In the genomic region with DNA sequence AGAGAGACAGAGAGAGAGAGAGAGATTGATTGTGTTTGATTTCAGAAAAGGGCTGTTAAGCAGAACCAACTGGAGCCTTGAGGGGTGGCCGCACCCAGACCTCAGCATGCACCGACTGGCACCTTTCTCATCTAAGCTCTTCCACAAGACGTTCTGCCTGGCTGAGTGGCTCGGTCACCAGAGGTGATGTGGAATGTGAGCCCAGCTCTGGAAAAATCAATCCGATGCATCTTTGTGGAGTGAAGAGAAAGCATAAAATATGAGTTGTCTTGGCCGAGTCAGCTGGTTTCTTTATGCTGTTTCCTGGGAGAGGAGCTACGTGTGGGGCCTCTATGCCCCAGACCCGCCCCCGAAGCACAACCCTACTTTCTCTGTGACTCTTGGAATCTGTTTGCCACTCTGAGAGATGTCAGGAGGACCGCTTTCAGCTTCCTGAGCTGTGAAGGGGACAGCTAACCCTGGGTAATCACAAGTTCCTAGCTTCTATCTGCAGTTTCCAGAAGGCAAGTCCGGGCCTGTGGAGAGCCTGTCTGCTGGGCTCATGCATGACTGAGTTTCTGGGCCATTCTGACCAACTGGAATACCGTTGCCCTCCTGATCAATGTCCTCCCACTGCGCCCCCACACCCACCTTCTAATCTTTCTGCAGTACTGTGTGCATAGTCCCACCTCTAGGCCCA, we compare ENCODE assay signal across 13 mouse cellular contexts.
A peak's percentile ranks its signal among the peaks of the same experiment; 100 is the strongest.
DNase-seq lines count a peak whose midpoint lies in the region; ATAC-seq and TF ChIP-seq lines count a peak whose summit lies in the region.
"Had no signal": no experiment of that assay in that cellular context is flagged by ENCODE, and none has a peak within 500 bp of the region (broad histone marks: within the 10 kb centered on the region; RNA-seq: fewer than 3 reads in every experiment).

No protein-coding gene starts in this region.

- peak; percentile 85 for DNase-seq in Patski (ENCODE audit: low read depth, low spot score)
- peak; percentile 35 for DNase-seq in brain, adult 2 months (ENCODE audit: low read depth, low spot score)
- DNase-seq in kidney, adult 11 months, result peak; percentile 73
- peak; percentile 69 to 83 for DNase-seq in kidney, postnatal 25 days
- DNase-seq in limb, embryonic 10.5 days (ENCODE audit: low spot score), result no peak
- no peak for DNase-seq in liver, embryonic 11.5 days (ENCODE audit: low spot score)
- DNase-seq in heart, embryonic 10.5 days (ENCODE audit: low spot score), result no peak
- DNase-seq: adrenal gland, adult 2 months; layer of hippocampus, adult 9-11 months; thymus, postnatal 36 days had no signal

- H3K4me3 ChIP-seq in limb, embryonic 10.5 days, result no peak overlapping the region
- no peak overlapping the region for H3K4me3 ChIP-seq in liver, embryonic 11.5 days (ENCODE audit: low read depth, low read length)
- H3K4me3 ChIP-seq in heart, embryonic 10.5 days, result no peak overlapping the region
- H3K4me3 ChIP-seq: embryonic facial prominence, embryonic 12.5 days; hindbrain, embryonic 13.5 days had no signal

- no peak overlapping the region for H3K9ac ChIP-seq in liver, embryonic 11.5 days (ENCODE audit: low read depth, low read length)
- H3K9ac ChIP-seq: embryonic facial prominence, embryonic 12.5 days; hindbrain, embryonic 13.5 days had no signal

- H3K27me3 ChIP-seq in Patski, result no peaks in the 10 kb centered on the region
- no peaks in the 10 kb centered on the region for H3K27me3 ChIP-seq in limb, embryonic 10.5 days (ENCODE audit: low read depth, poor library complexity, severe bottlenecking)
- no peaks in the 10 kb centered on the region for H3K27me3 ChIP-seq in liver, embryonic 11.5 days (replicated peaks; ENCODE audit: control insufficient read depth, insufficient read depth, low read length)
- H3K27me3 ChIP-seq in heart, embryonic 10.5 days (ENCODE audit: insufficient read depth, poor library complexity, severe bottlenecking), result no peaks in the 10 kb centered on the region
- H3K27me3 ChIP-seq: embryonic facial prominence, embryonic 12.5 days; hindbrain, embryonic 13.5 days had no signal

- POLR2A ChIA-PET in Patski (lab: Charles Lee), result interaction anchor here (0.7 to 4.9 kb wide), 5 partner anchors 59 to 166 kb away, joined by 3 to 19 read pairs (median 4); no protein-coding TSS in a partner anchor

- ATAC-seq in Patski, result peak; percentile 82
- no peak for ATAC-seq in liver, embryonic 11.5 days (replicated peaks; ENCODE audit: low FRiP score)
- ATAC-seq: forebrain, embryonic 16.5 days had no signal

- 79% methylated on average over 13 of the region's 13 CpGs for WGBS in limb, embryonic 10.5 days
- 77% methylated on average over 13 of the region's 13 CpGs for WGBS in liver, embryonic 11.5 days
- WGBS in heart, embryonic 10.5 days, result 69% methylated on average over 13 of the region's 13 CpGs

- no peak overlapping the region for H3K27ac ChIP-seq in limb, embryonic 10.5 days
- H3K27ac ChIP-seq in liver, embryonic 11.5 days (ENCODE audit: low read depth, low read length), result no peak overlapping the region
- H3K27ac ChIP-seq in heart, embryonic 10.5 days, result no peak overlapping the region
- H3K27ac ChIP-seq: embryonic facial prominence, embryonic 12.5 days; hindbrain, embryonic 13.5 days had no signal

- in situ Hi-C loops in Patski (cut with MboI; ENCODE audit: low pct_unique_long_range_greater_than_20kb), result loop anchor here (5.0 to 10.0 kb wide), 2 partner anchors 57 to 100 kb away; no protein-coding TSS in a partner anchor

- no peak for TF ChIP-seq CTCF in Patski (IDR thresholded peaks at IDR 0.05)

- H3K36me3 ChIP-seq in limb, embryonic 10.5 days, result no peaks in the 10 kb centered on the region
- H3K36me3 ChIP-seq in liver, embryonic 11.5 days (ENCODE audit: control insufficient read depth, insufficient read depth, low read length), result no peaks in the 10 kb centered on the region
- H3K36me3 ChIP-seq in heart, embryonic 10.5 days, result no peaks in the 10 kb centered on the region
- H3K36me3 ChIP-seq: embryonic facial prominence, embryonic 12.5 days; hindbrain, embryonic 13.5 days had no signal

- CTCF ChIA-PET in Patski (lab: Charles Lee), result interaction anchor here (0.9 to 11.3 kb wide), 8 partner anchors 9 to 226 kb away, joined by 3 to 61 read pairs (median 6); no protein-coding TSS in a partner anchor

- H3K4me2 ChIP-seq in liver, embryonic 11.5 days, result no peak overlapping the region
- H3K4me2 ChIP-seq: embryonic facial prominence, embryonic 12.5 days; hindbrain, embryonic 13.5 days had no signal

- 0 out of 2 replicates have a peak, but pooled peaks cover 3% of the 10 kb centered on the region for H3K4me1 ChIP-seq in limb, embryonic 10.5 days
- H3K4me1 ChIP-seq in liver, embryonic 11.5 days (replicated peaks; ENCODE audit: control insufficient read depth, insufficient read depth, low read length), result no peaks in the 10 kb centered on the region
- H3K4me1 ChIP-seq in heart, embryonic 10.5 days, result 0 out of 2 replicates have a peak, but pooled peaks cover 6% of the 10 kb centered on the region
- H3K4me1 ChIP-seq: hindbrain, embryonic 13.5 days had no signal

- no peaks in the 10 kb centered on the region for H3K9me3 ChIP-seq in limb, embryonic 10.5 days (replicated peaks)
- H3K9me3 ChIP-seq in liver, embryonic 11.5 days (ENCODE audit: control insufficient read depth, low read length), result no peaks in the 10 kb centered on the region
- no peaks in the 10 kb centered on the region for H3K9me3 ChIP-seq in heart, embryonic 10.5 days
- H3K9me3 ChIP-seq: embryonic facial prominence, embryonic 12.5 days; hindbrain, embryonic 13.5 days had no signal

Comparison
In these comparisons a context has a peak if more than half of its experiments do, and no peak if none do; other contexts are left out.
1. DNase-seq: peak in Patski (single experiment), brain, adult 2 months (single experiment), kidney, adult 11 months (single experiment) and kidney, postnatal 25 days (2 of 2); none in limb, embryonic 10.5 days (single experiment), liver, embryonic 11.5 days (single experiment) and heart, embryonic 10.5 days (single experiment).